Mouse (Mus musculus) neural tube, embryonic 14.5 days (tissue): ENCODE results near the gene Cflar. TPM values are rescaled to one million over a fixed set of nuclear protein-coding genes. Genes with fewer than 3 reads are reported as not detected.
"Not testable (repeated sequence)": the region's sequence is repeated elsewhere in the genome, so short reads cannot be mapped to it uniquely, and the experiment has no call there.

Source experiments
- ATAC-seq: fragments of 200-750 bp; cut with Nextera tagmentation; 2 replicates; pipeline ENCODE4 v1.8.0; 2017; ENCODE audit warnings: low read depth, mild to moderate bottlenecking, moderate TSS enrichment, moderate library complexity
- H3K27ac ChIP-seq: fragments of 300-500 bp; sonication (generic); 2 replicates; pipeline ENCODE4 v1.5.1; 2014; ENCODE audit warnings: low read depth, mild to moderate bottlenecking, control low read depth, low read length, moderate library complexity, mixed read lengths
- H3K27me3 ChIP-seq: fragments of 300-500 bp; sonication (generic); 2 replicates; pipeline ENCODE4 v1.6.1; 2014; ENCODE audit warnings: low read length; ENCODE audit not compliant: control insufficient read depth, insufficient read depth
- H3K36me3 ChIP-seq: fragments of 300-500 bp; sonication (generic); 2 replicates; pipeline ENCODE4 v1.6.1; 2014; ENCODE audit warnings: low read length, mixed read lengths; ENCODE audit not compliant: control insufficient read depth, insufficient read depth
- H3K4me1 ChIP-seq: fragments of 300-500 bp; sonication (generic); 2 replicates; pipeline ENCODE4 v1.6.1; 2014; ENCODE audit warnings: low read length; ENCODE audit not compliant: control insufficient read depth, insufficient read depth
- H3K4me2 ChIP-seq: fragments of 300-500 bp; sonication (generic); 2 replicates; pipeline ENCODE4 v1.6.1; 2014; ENCODE audit warnings: mild to moderate bottlenecking, low read depth, low read length, control low read depth
- H3K4me3 ChIP-seq: fragments of 300-500 bp; sonication (generic); 2 replicates; pipeline ENCODE4 v1.5.1; 2014; ENCODE audit warnings: low read depth, low read length, control low read depth, mixed read lengths
- H3K9ac ChIP-seq: fragments of 300-500 bp; sonication (generic); replicated peaks from 2 replicates; pipeline ENCODE4 v1.6.1; 2014; ENCODE audit warnings: low read depth, mild to moderate bottlenecking, control low read depth, low read length, mixed read lengths
- H3K9me3 ChIP-seq: fragments of 300-500 bp; sonication (generic); 2 replicates; pipeline ENCODE4 v1.6.1; 2016; ENCODE audit warnings: low read length; ENCODE audit not compliant: control insufficient read depth
- WGBS: fragments of 180-500 bp; shearing (Covaris S2); extraction: QIAGEN DNeasy Blood & Tissue Kit; methylation state at CpG from one replicate; pipeline ENCODE4 v1.1.7; 2014; 5-methylcytosine and 5-hydroxymethylcytosine counted together
- polyA plus RNA-seq: library from polyadenylated mRNA; unstranded; fragments of >200 nt; fragmentation: Nextera tagmentation; extraction: Ambion mirVana; gene quantifications from 2 replicates; pipeline ENCODE4 v1.2.1, GENCODE M21; 2014

Cflar gene
- polyA plus RNA-seq, 1 experiment from 2014 or later = 16.3 TPM

- 0 out of 2 replicates have a peak, but pooled peaks cover 3% of the 10 kb centered on the region for H3K4me1 ChIP-seq
- H3K36me3 ChIP-seq = no peaks in the 10 kb centered on the region
- H3K4me2 ChIP-seq = no peak overlapping the region
- H3K27ac ChIP-seq = no peak overlapping the region
- H3K9ac ChIP-seq = no peak overlapping the region
- 80% methylated on average over 4 of the region's 4 CpGs for WGBS
- no peak for ATAC-seq
- no peaks in the 10 kb centered on the region for H3K9me3 ChIP-seq
- no peaks in the 10 kb centered on the region for H3K27me3 ChIP-seq
- no peak overlapping the region for H3K4me3 ChIP-seq
Measured at GRCm38 (mm10) chr1:58796853-58797252, 85.5 kb downstream of the Cflar start.

- H3K27ac ChIP-seq = no peak overlapping the region
- ATAC-seq = no peak
- H3K36me3 ChIP-seq = no peaks in the 10 kb centered on the region
- WGBS = 95% methylated on average over 2 of the region's 2 CpGs
- 0 out of 2 replicates have a peak, but pooled peaks cover 3% of the 10 kb centered on the region for H3K4me1 ChIP-seq
- H3K9ac ChIP-seq = no peak overlapping the region
- H3K27me3 ChIP-seq = no peaks in the 10 kb centered on the region
- no peak overlapping the region for H3K4me2 ChIP-seq
- no peaks in the 10 kb centered on the region for H3K9me3 ChIP-seq
- H3K4me3 ChIP-seq = no peak overlapping the region
Measured at GRCm38 (mm10) chr1:58797370-58797769, 86.1 kb downstream of the Cflar start.

DNA sequence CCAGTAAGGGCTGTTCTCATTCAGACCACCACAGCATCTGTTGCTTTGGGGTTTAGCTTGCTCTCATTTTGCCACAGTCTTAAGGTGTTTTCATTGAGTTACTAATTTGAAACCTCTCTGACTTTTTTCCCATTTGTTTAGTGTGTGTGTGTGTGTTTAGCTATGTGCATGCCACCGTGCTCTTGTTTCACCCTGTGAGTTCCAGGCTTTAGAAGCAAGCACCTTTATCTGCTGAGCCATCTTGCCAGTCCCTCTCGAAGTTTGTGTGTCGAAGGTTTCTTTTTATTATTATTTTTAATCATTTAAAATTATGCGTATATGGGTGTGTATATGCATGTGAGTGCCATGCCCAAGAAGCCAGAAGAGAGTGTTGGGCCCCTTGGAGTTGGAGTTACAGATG, 87.6 kb downstream of the Cflar start:
- no peak for ATAC-seq
- 97% methylated on average over 4 of the region's 4 CpGs for WGBS
- Histone ChIP-seq H3K4me2 (no peak overlapping the region), H3K4me1 (0 out of 2 replicates have a peak, but pooled peaks cover 3% of the 10 kb centered on the region), H3K27ac (no peak overlapping the region), H3K9ac (no peak overlapping the region), H3K9me3 (no peaks in the 10 kb centered on the region), H3K36me3 (no peaks in the 10 kb centered on the region), H3K27me3 (no peaks in the 10 kb centered on the region), H3K4me3 (no peak overlapping the region)

- not testable (repeated sequence) for H3K27ac ChIP-seq, ATAC-seq
Measured at GRCm38 (mm10) chr1:58800644-58801043, 89.3 kb downstream of the Cflar start.

DNA sequence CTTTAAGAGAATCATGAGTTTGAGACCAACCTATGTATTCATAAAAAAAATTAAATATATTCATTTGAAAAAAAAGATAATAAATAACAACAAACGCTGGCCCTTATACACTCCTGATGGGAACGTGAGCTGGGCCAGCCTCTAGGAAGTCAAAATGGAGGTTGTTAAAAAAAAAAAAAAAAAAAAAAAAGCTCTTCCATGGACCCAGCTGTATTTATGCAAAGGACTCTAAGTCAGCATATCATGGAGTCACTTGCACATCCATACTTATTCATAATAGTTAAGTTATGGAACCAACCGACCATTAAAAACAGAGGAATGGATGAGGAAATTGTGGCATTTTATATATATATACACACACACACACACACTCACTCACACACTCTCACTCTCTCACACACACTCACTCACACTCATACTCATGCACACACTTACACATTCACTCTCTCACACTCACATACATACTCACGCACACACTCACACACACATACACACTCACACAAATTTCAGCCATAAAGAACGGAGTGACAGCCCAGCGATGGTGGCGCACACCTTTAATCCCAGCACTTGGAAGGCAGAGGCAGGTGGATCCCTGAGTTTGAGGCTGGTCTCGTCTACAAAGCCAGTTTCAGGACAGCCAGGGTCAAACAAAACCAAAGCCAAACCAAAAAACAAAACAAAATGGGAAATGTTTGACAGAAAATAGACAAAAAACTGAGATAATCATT, 90.4 kb downstream of the Cflar start:
- no peaks in the 10 kb centered on the region for H3K4me1 ChIP-seq
- H3K4me3 ChIP-seq = no peak overlapping the region
- H3K9me3 ChIP-seq = no peaks in the 10 kb centered on the region
- H3K36me3 ChIP-seq = no peaks in the 10 kb centered on the region
- H3K27ac ChIP-seq = no peak overlapping the region
- ATAC-seq = no peak
- no peaks in the 10 kb centered on the region for H3K27me3 ChIP-seq
- 94% methylated on average over 8 of the region's 8 CpGs for WGBS
- no peak overlapping the region for H3K4me2 ChIP-seq
- H3K9ac ChIP-seq = no peak overlapping the region

More at GRCm38 (mm10) chr1:58800644-58801043, 89.3 kb downstream of the Cflar start:
- H3K9ac ChIP-seq, H3K4me3 ChIP-seq, H3K36me3 ChIP-seq, H3K27me3 ChIP-seq, H3K4me2 ChIP-seq, H3K4me1 ChIP-seq, H3K9me3 ChIP-seq: not testable (repeated sequence)
- 67% methylated on average over 7 of the region's 7 CpGs for WGBS

GRCm38 (mm10) chr1:58802322-58803273, 91.3 kb downstream of the Cflar start:
- Histone ChIP-seq H3K9ac (no peak overlapping the region), H3K9me3 (no peaks in the 10 kb centered on the region), H3K4me1 (no peaks in the 10 kb centered on the region), H3K27me3 (no peaks in the 10 kb centered on the region), H3K27ac (no peak overlapping the region), H3K36me3 (no peaks in the 10 kb centered on the region), H3K4me2 (no peak overlapping the region), H3K4me3 (no peak overlapping the region)
- ATAC-seq = no peak
- 67% methylated on average over 18 of the region's 18 CpGs for WGBS

DNA sequence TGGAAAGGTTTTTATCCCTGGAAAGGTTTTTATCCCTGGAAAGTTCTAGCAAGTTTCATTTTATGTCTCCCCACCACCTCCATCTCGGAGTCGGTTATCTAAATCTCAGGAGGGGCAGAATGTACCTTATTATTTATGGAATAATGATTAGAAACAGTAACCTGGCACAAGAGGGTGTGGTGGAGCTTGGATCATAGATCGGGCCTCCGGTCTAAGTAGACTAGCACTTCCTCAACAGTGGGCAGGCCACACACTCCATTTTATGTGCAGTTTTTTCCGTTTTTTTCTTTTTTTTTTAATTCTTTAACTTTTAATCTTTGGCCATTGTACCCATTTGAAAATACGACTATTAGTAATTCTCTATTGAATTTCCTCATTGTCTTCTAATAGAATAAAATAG, 92.2 kb downstream of the Cflar start:
- H3K9ac ChIP-seq = no peak overlapping the region
- no peaks in the 10 kb centered on the region for H3K4me1 ChIP-seq
- H3K36me3 ChIP-seq = no peaks in the 10 kb centered on the region
- no peak for ATAC-seq
- no peak overlapping the region for H3K4me3 ChIP-seq
- H3K9me3 ChIP-seq = no peaks in the 10 kb centered on the region
- 94% methylated on average over 6 of the region's 6 CpGs for WGBS
- H3K27ac ChIP-seq = no peak overlapping the region
- H3K4me2 ChIP-seq = no peak overlapping the region
- no peaks in the 10 kb centered on the region for H3K27me3 ChIP-seq

- no peak for ATAC-seq
- no peak overlapping the region for H3K4me3 ChIP-seq
- 92% methylated on average over 3 of the region's 3 CpGs for WGBS
Measured at GRCm38 (mm10) chr1:58806651-58807050, 95.3 kb downstream of the Cflar start.

More at GRCm38 (mm10) chr1:58806651-58807050, 95.3 kb downstream of the Cflar start:
- no peaks in the 10 kb centered on the region for H3K4me1 ChIP-seq
- no peaks in the 10 kb centered on the region for H3K36me3 ChIP-seq
- no peaks in the 10 kb centered on the region for H3K9me3 ChIP-seq
- no peaks in the 10 kb centered on the region for H3K27me3 ChIP-seq
- H3K27ac ChIP-seq = no peak overlapping the region
- no peak overlapping the region for H3K4me2 ChIP-seq
- H3K9ac ChIP-seq = no peak overlapping the region
